Comparison of ENCODE assay signal across 24 mouse cellular contexts in genomic region chr14:28203874-28204273, GRCm38 (mm10).
DNase-seq lines count a peak whose midpoint lies in the region; ATAC-seq lines count a peak whose summit lies in the region.
"Had no signal": no experiment of that assay in that cellular context is flagged by ENCODE, and none has a peak within 500 bp of the region (broad histone marks: within the 10 kb centered on the region; RNA-seq: fewer than 3 reads in every experiment).

No protein-coding gene starts in this region.

- no peak overlapping the region for H3K9ac ChIP-seq in heart, embryonic 16.5 days (ENCODE audit: low read length)
- H3K9ac ChIP-seq in kidney, embryonic 14.5 days (ENCODE audit: low read depth, low read length), result no peak overlapping the region
- H3K9ac ChIP-seq: embryonic facial prominence, embryonic 13.5 days; heart, embryonic 13.5 days; limb, embryonic 13.5 days; liver, embryonic 12.5 days; liver, postnatal 0 days; midbrain, embryonic 12.5 days; stomach, embryonic 15.5 days had no signal

- H3K4me2 ChIP-seq in heart, embryonic 16.5 days (ENCODE audit: low read depth, low read length), result no peak overlapping the region
- no peak overlapping the region for H3K4me2 ChIP-seq in kidney, embryonic 14.5 days (replicated peaks; ENCODE audit: low read depth, low read length)
- H3K4me2 ChIP-seq: embryonic facial prominence, embryonic 13.5 days; heart, embryonic 13.5 days; limb, embryonic 13.5 days; liver, embryonic 12.5 days; midbrain, embryonic 12.5 days; stomach, embryonic 15.5 days had no signal

- no peak for DNase-seq in heart, adult 8-10 months (ENCODE audit: low spot score)
- DNase-seq in kidney, adult 18-20 months, result no peak
- DNase-seq in kidney, postnatal 10 days, result peak; percentile 8
- no peak for DNase-seq in right cerebral cortex, postnatal 36 days (ENCODE audit: low spot score in 2 of 2)
- no peak for DNase-seq in cerebellum, adult 18-20 months
- DNase-seq: adrenal gland, postnatal 10 days; cerebellum, adult 11 months; cerebellum, adult 9-11 months; heart, adult 2 months; liver, postnatal 0 days; lung, postnatal 36 days had no signal

- H3K27ac ChIP-seq in heart, embryonic 16.5 days (ENCODE audit: low read length), result no peak overlapping the region
- H3K27ac ChIP-seq in kidney, embryonic 14.5 days (ENCODE audit: low read depth, low read length), result no peak overlapping the region
- H3K27ac ChIP-seq: embryonic facial prominence, embryonic 13.5 days; heart, adult 2 months; heart, embryonic 13.5 days; hindbrain, embryonic 10.5 days; limb, embryonic 13.5 days; liver, embryonic 12.5 days; midbrain, embryonic 12.5 days; stomach, embryonic 15.5 days had no signal

- H3K27me3 ChIP-seq in heart, embryonic 16.5 days (ENCODE audit: control insufficient read depth, insufficient read depth, low read length), result no peaks in the 10 kb centered on the region
- no peaks in the 10 kb centered on the region for H3K27me3 ChIP-seq in kidney, embryonic 14.5 days (ENCODE audit: control insufficient read depth, insufficient read depth, low read length)
- H3K27me3 ChIP-seq: CH12.LX; embryonic facial prominence, embryonic 13.5 days; heart, embryonic 13.5 days; limb, embryonic 13.5 days; liver, embryonic 12.5 days; midbrain, embryonic 12.5 days; stomach, embryonic 15.5 days had no signal

- H3K4me3 ChIP-seq in heart, embryonic 16.5 days (ENCODE audit: low read length), result no peak overlapping the region
- no peak overlapping the region for H3K4me3 ChIP-seq in kidney, embryonic 14.5 days (ENCODE audit: low read length)
- H3K4me3 ChIP-seq: embryonic facial prominence, embryonic 13.5 days; heart, adult 2 months; heart, embryonic 13.5 days; hindbrain, embryonic 10.5 days; limb, embryonic 13.5 days; liver, embryonic 12.5 days; midbrain, embryonic 12.5 days; stomach, embryonic 15.5 days had no signal

- 67% methylated on average over 4 of the region's 4 CpGs for WGBS in heart, embryonic 16.5 days
- 38% methylated on average over 4 of the region's 4 CpGs for WGBS in kidney, embryonic 14.5 days

- H3K4me1 ChIP-seq in heart, embryonic 16.5 days (ENCODE audit: control insufficient read depth, insufficient read depth, low read length), result no peaks in the 10 kb centered on the region
- no peaks in the 10 kb centered on the region for H3K4me1 ChIP-seq in kidney, embryonic 14.5 days (ENCODE audit: control insufficient read depth, insufficient read depth, low read length)
- H3K4me1 ChIP-seq: liver, embryonic 12.5 days; midbrain, embryonic 12.5 days; stomach, embryonic 15.5 days had no signal

- 0 out of 2 replicates have a peak, but pooled peaks have one; percentile 14 for ATAC-seq in heart, embryonic 16.5 days (replicated peaks; ENCODE audit: extremely low read depth, insufficient read depth, low FRiP score)
- peak; percentile 62; the same call in 1 of the 2 replicates for ATAC-seq in kidney, embryonic 14.5 days (ENCODE audit: low FRiP score, low TSS enrichment)
- ATAC-seq: activated CD4-positive, CD25-positive, alpha-beta regulatory T cell, adult 4 months; forebrain, embryonic 16.5 days; intestine, postnatal 0 days; liver, embryonic 12.5 days; liver, postnatal 0 days had no signal

- no peaks in the 10 kb centered on the region for H3K9me3 ChIP-seq in heart, embryonic 16.5 days (replicated peaks; ENCODE audit: control insufficient read depth, low read length)
- H3K9me3 ChIP-seq in kidney, embryonic 14.5 days (ENCODE audit: control insufficient read depth, low read length), result no peaks in the 10 kb centered on the region
- H3K9me3 ChIP-seq: embryonic facial prominence, embryonic 13.5 days; heart, embryonic 13.5 days; hindbrain, embryonic 10.5 days; limb, embryonic 13.5 days; liver, embryonic 12.5 days; midbrain, embryonic 12.5 days; stomach, embryonic 15.5 days had no signal

- no peaks in the 10 kb centered on the region for H3K36me3 ChIP-seq in heart, embryonic 16.5 days (ENCODE audit: control insufficient read depth, insufficient read depth)
- H3K36me3 ChIP-seq in kidney, embryonic 14.5 days (ENCODE audit: control insufficient read depth, insufficient read depth, low read length), result no peaks in the 10 kb centered on the region
- H3K36me3 ChIP-seq: embryonic facial prominence, embryonic 13.5 days; heart, embryonic 13.5 days; hindbrain, embryonic 10.5 days; limb, embryonic 13.5 days; liver, embryonic 12.5 days; midbrain, embryonic 12.5 days; stomach, embryonic 15.5 days had no signal
